Mouse (Mus musculus) testis, adult 2 months (tissue): Measurements from ENCODE around the gene Sgo1. TPM values are rescaled to one million over a fixed set of nuclear protein-coding genes. Genes with fewer than 3 reads are reported as not detected.

ENCODE experiments used
- H3K27ac ChIP-seq: fragments of 200-500 bp; 2 replicates; pipeline ENCODE4 v1.5.1; 2012; ENCODE audit warnings: low read depth, low read length; ENCODE audit not compliant: control insufficient read depth, insufficient read depth
- H3K27me3 ChIP-seq: fragments of 200-500 bp; 2 replicates; pipeline ENCODE4 v1.6.1; 2012; ENCODE audit warnings: mild to moderate bottlenecking, low read length, moderate library complexity; ENCODE audit not compliant: control insufficient read depth, insufficient read depth
- H3K36me3 ChIP-seq: fragments of 200-500 bp; 2 replicates; pipeline ENCODE4 v1.6.1; 2012; ENCODE audit warnings: mild to moderate bottlenecking, low read length; ENCODE audit not compliant: control insufficient read depth, insufficient read depth
- H3K4me1 ChIP-seq: fragments of 200-500 bp; 2 replicates; pipeline ENCODE4 v1.6.1; 2012; ENCODE audit warnings: low read length; ENCODE audit not compliant: control insufficient read depth, insufficient read depth
- H3K4me3 ChIP-seq: fragments of 200-500 bp; 2 replicates; pipeline ENCODE4 v1.5.1; 2012; ENCODE audit warnings: low read depth, mild to moderate bottlenecking, low read length, moderate library complexity, mixed read lengths; ENCODE audit not compliant: control insufficient read depth
- CTCF ChIP-seq: fragments of 200-500 bp; IDR thresholded peaks from 2 replicates; pipeline ENCODE4 v1.5.1; 2012; ENCODE audit warnings: low read depth, mild to moderate bottlenecking, inconsistent platforms, low read length, moderate library complexity; ENCODE audit not compliant: control insufficient read depth, insufficient read depth, insufficient replicate concordance
- POLR2A ChIP-seq: fragments of 200-500 bp; IDR thresholded peaks from 2 replicates; pipeline ENCODE4 v1.6.1; 2012; ENCODE audit warnings: low read depth, mild to moderate bottlenecking, inconsistent platforms, low read length, moderate library complexity; ENCODE audit not compliant: control insufficient read depth
- polyA plus RNA-seq: library from polyadenylated mRNA; depleted of rRNA; stranded (reverse); fragments of >200 nt; gene quantifications from 2 replicates; pipeline ENCODE4 v1.2.3, GENCODE M21; 2012

Sgo1 gene
- polyA plus RNA-seq, 1 experiment: 0.47 TPM

DNA sequence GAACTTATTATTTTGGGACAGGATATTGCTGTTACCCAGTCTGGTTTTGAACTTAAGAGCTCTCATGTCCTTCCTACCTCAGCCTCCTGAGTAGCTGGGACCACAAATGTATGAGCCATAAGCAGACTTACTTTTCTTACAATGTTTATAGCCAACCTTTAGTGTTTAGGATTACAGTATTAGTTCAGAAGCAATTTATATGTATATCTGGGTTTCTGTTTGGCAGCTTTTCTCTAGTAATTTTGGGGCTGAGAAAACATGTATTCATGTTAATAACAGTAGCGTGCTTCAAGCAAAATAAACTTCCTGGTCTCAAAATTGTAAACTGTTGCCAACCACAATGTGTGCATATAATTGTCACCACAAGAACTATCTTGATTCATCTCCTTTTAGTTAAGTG is 812 bp downstream of the Sgo1 start:
- Histone ChIP-seq H3K4me1 (no peaks in the 10 kb centered on the region), H3K36me3 (no peaks in the 10 kb centered on the region), H3K4me3 (no peak overlapping the region), H3K27me3 (no peaks in the 10 kb centered on the region), H3K27ac (no peak overlapping the region)
- TF ChIP-seq CTCF (no peak), POLR2A (no peak)

DNA sequence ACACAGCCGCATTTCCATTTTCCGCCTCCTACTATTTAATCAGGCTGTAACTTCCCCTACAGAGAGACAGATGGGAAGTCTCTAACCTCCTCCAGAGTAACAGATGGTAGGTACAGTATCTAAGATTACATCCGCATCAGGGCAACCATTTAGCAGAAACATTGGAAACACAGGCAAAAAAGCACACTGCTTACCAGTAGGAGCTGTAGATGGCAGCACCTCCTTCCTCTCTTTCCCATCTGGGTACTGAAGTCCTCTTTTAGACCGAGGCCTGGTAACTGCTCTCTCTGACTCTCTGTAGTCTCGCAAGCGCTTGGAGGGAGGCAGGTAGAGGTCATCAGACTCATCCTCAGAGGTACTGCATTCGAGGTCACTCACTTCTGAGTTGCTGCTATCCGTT is 10.4 kb downstream of the Sgo1 start:
- no peaks in the 10 kb centered on the region for H3K36me3 ChIP-seq
- H3K4me3 ChIP-seq: peak overlapping the region; percentile 11; the same call in 1 of the 2 replicates
- H3K4me1 ChIP-seq: no peaks in the 10 kb centered on the region
- no peaks in the 10 kb centered on the region for H3K27me3 ChIP-seq
- no peak for TF ChIP-seq POLR2A
- no peak for TF ChIP-seq CTCF
- no peak overlapping the region for H3K27ac ChIP-seq

DNA sequence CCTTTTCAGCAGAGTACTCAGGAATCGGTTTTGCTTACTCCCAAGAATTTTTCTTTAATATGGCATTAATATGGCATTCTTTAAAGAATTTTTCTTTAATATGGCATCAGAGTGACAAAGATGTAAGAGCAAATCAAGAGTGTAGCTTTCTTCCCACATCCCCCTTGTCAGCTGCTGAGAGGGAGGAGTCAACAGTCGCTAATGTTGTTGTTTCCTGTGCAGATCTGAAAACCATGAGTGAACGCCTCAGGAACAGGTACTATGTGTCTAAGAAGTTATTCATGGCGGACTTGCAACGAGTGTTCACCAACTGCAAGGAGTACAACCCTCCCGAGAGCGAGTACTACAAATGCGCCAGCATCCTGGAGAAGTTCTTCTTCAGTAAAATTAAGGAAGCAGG is 18.7 kb downstream of the Sgo1 start:
- no peaks in the 10 kb centered on the region for H3K36me3 ChIP-seq
- no peak overlapping the region for H3K4me3 ChIP-seq
- H3K27me3 ChIP-seq: no peaks in the 10 kb centered on the region
- no peak for TF ChIP-seq POLR2A
- no peak overlapping the region for H3K27ac ChIP-seq
- no peaks in the 10 kb centered on the region for H3K4me1 ChIP-seq

DNA sequence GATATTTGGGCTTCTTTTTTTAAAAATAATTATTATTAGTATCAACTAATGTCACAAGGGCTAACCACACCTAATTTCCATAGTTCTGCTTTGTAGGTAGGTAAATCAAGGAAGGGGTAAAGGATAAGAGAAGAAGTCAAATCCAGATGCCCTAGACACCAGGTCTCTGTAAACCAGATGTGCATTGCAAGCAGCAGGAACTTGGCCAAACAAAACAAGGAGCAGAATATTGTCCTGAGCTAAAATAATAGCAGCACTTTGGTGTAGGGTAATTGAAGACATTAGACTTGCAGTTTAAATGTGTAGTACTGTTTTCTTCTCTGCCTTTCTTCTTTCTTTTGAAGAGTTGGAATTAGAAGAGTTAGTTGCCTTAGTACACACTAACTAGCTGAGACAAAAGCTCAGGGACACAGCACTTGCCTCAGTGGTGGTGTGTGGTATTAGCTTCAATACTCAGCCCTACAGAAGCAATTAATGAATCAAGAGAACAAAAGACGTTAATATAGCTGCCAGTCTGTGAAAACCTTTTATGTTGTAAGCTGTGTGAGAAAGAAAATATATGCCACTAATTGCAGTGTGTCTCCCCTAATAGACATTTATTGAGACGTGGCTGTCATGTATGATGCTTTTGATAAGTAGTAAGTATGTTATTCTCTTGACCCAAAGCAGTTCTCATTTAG is 24.3 kb downstream of the Sgo1 start:
- H3K27me3 ChIP-seq: no peaks in the 10 kb centered on the region
- no peaks in the 10 kb centered on the region for H3K36me3 ChIP-seq
- H3K4me1 ChIP-seq: no peaks in the 10 kb centered on the region
- H3K27ac ChIP-seq: no peak overlapping the region
- TF ChIP-seq POLR2A (no peak), CTCF (no peak)
- H3K4me3 ChIP-seq: no peak overlapping the region

DNA sequence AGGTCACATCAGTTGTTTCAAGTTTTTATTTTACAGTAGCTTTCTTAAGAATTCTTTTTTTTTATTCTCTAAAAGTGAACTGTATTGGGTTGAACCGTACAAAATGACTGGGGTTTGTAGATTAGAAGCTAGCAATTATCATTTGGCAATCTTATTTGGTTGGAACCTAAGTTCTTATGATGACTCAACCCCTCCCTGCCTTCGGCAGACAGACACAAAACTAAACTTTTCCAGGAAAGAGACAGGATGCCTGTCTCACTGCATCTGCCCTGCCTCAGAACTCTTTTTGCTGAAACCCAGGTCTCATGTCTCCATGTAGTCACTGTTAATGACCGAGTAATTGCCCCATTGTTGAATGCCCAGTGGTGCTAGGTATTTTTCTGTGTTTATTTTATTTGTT is 24.9 kb downstream of the Sgo1 start:
- Histone ChIP-seq H3K27ac (no peak overlapping the region), H3K4me3 (no peak overlapping the region), H3K36me3 (no peaks in the 10 kb centered on the region), H3K27me3 (no peaks in the 10 kb centered on the region), H3K4me1 (no peaks in the 10 kb centered on the region)
- TF ChIP-seq POLR2A: no peak
- TF ChIP-seq CTCF: no peak

DNA sequence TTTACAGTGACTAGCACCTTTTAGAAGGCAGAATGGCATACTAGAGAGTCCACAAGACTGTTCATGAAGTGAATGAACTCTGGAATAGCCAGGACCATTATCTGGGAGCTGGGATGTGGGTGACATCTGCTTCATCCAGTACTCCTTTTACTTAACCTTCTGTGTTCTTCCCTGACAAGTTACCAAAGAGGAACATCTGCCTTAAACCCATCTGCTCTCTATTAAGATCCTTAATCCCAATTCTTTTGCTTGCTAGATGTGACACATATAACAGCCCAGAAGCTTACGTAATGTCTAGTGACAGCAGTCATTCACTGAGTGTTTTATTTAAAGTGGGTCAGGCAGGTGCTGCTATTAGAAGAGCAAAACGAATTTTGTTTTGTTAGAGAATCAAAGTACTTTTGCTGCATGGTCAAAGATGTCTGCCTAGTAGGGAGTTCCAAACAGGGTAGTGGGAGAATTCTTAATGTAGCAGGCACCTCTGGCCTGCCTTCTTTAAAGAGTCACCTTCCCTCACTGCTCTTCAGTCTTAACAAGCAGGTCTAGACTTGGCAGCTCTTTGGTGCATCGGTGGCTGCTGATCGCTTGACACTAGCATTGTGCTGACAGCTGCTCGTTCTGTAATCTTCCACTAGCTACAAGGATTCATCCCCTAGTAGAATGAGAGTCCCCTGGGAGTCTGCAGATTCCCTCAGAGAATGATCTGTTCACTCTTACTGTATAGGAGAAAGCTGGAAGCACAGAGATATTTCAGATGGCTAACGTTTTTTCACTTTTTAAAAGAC is 27.9 kb downstream of the Sgo1 start:
- no peaks in the 10 kb centered on the region for H3K27me3 ChIP-seq
- no peaks in the 10 kb centered on the region for H3K36me3 ChIP-seq
- no peak for TF ChIP-seq CTCF
- no peak for TF ChIP-seq POLR2A
- H3K4me1 ChIP-seq: no peaks in the 10 kb centered on the region
- no peak overlapping the region for H3K27ac ChIP-seq
- H3K4me3 ChIP-seq: no peak overlapping the region

DNA sequence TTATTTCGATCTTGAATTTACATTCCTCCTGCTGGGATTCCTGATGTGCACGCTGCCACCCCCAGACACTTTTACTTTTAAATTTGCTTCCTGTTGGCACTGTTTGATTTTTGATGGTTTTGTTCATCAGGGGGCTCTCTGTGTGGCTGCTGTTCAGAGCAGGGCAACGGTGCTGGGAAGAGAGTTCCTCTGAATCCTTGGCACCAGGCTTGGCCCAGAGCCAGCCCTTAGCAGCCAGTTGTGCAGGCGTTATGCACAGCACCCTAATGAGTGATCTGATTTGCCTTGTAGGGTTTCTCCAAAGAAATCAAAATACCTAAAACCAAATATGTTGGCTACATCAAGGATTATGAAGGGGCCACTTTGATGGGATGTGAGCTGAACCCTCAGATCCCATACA is 29.4 kb downstream of the Sgo1 start:
- Histone ChIP-seq H3K36me3 (no peaks in the 10 kb centered on the region), H3K4me3 (no peak overlapping the region), H3K4me1 (no peaks in the 10 kb centered on the region), H3K27me3 (no peaks in the 10 kb centered on the region), H3K27ac (no peak overlapping the region)
- no peak for TF ChIP-seq CTCF
- TF ChIP-seq POLR2A: no peak
